Mouse (Mus musculus): Measurements from ENCODE around the gene Mpeg1. TPM values are rescaled to one million over a fixed set of nuclear protein-coding genes. Genes with fewer than 3 reads are reported as not detected.

The Mpeg1 gene
- polyA plus RNA-seq, 1 experiment: 0.02 TPM

DNA sequence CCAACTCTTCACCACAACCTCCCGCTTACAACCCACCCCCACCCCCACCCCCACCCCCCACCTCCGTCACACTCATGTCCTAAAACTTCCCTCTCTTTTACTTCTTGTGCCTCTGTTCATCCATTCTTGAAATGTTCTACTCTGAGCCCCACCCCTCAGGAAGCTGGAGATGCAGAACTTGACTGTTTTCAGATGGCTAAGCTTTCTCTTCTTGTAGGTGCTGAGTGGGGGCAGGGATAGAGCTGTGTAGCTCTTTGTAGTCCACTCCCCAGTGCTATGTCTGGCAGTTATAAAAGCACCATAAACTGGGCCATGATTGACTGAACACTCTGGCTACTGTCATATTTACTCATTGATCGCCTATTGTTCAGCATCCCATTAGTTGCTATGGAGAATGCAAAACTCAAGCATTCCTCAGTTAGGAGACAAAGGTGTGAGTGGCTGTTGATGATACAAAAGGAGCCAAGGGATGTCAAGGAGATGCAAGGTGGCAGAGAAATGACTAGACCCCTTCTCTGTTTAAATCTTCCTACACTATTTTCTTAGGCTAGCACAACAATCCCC, 34.5 kb downstream of the Mpeg1 start:
- Histone ChIP-seq H3K4me1 (ENCODE audit: control insufficient read depth) (no peaks in the 10 kb centered on the region), H3K9me3 (ENCODE audit: control insufficient read depth, low read length) (no peaks in the 10 kb centered on the region), H3K4me3 (replicated peaks) (no peak overlapping the region), H3K27me3 (ENCODE audit: control insufficient read depth) (peaks cover 6% of the 10 kb centered on the region), H3K36me3 (ENCODE audit: control insufficient read depth) (peaks cover 3% of the 10 kb centered on the region; the same call in 1 of the 2 replicates)
- no peak for TF ChIP-seq GATA1 (IDR thresholded peaks at IDR 0.05; ENCODE audit: low read length)
- no peak for TF ChIP-seq TAL1 (IDR thresholded peaks at IDR 0.05; ENCODE audit: low read length)

DNA sequence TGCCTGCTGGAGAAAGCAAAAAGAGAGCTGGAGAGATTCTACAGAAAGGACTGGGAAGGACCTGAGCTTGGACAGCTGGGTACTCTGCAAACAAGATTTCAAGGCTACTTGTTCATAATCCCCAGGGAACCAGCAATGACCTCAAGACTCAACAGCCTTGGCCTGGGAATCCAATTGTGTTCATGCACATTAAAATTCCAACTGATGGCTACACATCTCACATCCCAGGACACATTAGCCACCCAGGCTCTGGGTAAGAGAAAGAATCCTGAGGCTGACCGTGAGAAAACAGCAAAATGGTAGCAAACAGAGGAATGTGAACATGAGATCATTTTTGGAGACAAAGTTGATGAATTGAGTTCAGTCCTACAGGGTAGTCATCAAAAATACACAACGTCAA, 35.7 kb downstream of the Mpeg1 start:
- Histone ChIP-seq H3K36me3 (ENCODE audit: control insufficient read depth) (peaks cover 3% of the 10 kb centered on the region; the same call in 1 of the 2 replicates), H3K4me3 (replicated peaks) (no peak overlapping the region), H3K4me1 (ENCODE audit: control insufficient read depth) (no peaks in the 10 kb centered on the region; the same call in 1 of the 2 replicates), H3K27me3 (ENCODE audit: control insufficient read depth) (peaks cover 18% of the 10 kb centered on the region), H3K9me3 (ENCODE audit: control insufficient read depth, low read length) (no peaks in the 10 kb centered on the region)
- TF ChIP-seq GATA1 (IDR thresholded peaks at IDR 0.05; ENCODE audit: low read length): no peak
- TF ChIP-seq TAL1 (IDR thresholded peaks at IDR 0.05; ENCODE audit: low read length): no peak

DNA sequence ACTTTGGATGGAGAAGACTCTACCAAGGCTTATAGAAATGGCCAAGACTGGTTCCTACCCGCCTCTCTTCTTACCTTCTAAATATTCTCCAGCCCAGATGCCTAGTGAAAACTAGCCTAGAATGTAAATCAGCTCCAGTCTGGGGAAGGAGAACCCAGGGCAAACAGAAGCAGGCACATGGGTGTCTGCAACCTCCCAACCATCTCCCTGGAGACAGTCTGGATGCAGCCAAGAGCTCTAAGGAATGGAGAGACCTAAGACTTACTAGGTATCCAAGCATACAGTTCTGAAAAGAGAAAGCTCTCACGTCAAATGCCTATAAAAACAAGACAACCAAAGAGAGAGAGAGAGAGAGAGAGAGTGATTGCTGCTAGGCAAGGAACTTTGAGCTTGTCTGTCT, 37.3 kb downstream of the Mpeg1 start:
- Histone ChIP-seq H3K4me1 (ENCODE audit: control insufficient read depth) (peaks cover 5% of the 10 kb centered on the region), H3K36me3 (ENCODE audit: control insufficient read depth) (no peaks in the 10 kb centered on the region), H3K27me3 (ENCODE audit: control insufficient read depth) (peaks cover 29% of the 10 kb centered on the region), H3K9me3 (ENCODE audit: control insufficient read depth, low read length) (no peaks in the 10 kb centered on the region), H3K4me3 (replicated peaks) (no peak overlapping the region)
- TF ChIP-seq TAL1 (IDR thresholded peaks at IDR 0.05; ENCODE audit: low read length) (no peak), GATA1 (IDR thresholded peaks at IDR 0.05; ENCODE audit: low read length) (no peak)

DNA sequence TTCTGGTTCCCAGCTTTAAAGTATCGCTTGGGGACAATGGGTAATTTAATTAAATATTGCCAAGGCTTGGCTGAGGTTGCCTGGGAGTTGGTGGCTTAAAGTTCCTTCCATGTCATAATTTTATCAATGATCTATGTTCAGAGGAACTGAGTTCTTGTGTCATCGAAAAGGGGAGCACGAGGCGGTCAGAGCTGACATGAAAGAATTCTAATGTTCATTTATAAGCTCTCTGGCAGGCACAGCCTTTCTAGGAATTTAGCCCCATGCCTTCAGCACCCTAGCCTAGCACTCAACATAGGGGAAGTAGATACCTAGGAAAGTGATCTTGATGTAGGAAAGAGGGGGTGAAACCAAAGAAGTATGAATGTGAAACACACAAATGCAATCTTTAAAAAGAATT, 37.7 kb downstream of the Mpeg1 start:
- H3K36me3 ChIP-seq (ENCODE audit: control insufficient read depth): no peaks in the 10 kb centered on the region
- H3K27me3 ChIP-seq (ENCODE audit: control insufficient read depth): peaks cover 29% of the 10 kb centered on the region
- H3K4me3 ChIP-seq (replicated peaks): no peak overlapping the region
- TF ChIP-seq TAL1 (IDR thresholded peaks at IDR 0.05; ENCODE audit: low read length) (no peak), GATA1 (IDR thresholded peaks at IDR 0.05; ENCODE audit: low read length) (no peak)
- H3K9me3 ChIP-seq (ENCODE audit: control insufficient read depth, low read length): no peaks in the 10 kb centered on the region
- peaks cover 5% of the 10 kb centered on the region for H3K4me1 ChIP-seq (ENCODE audit: control insufficient read depth)

DNA sequence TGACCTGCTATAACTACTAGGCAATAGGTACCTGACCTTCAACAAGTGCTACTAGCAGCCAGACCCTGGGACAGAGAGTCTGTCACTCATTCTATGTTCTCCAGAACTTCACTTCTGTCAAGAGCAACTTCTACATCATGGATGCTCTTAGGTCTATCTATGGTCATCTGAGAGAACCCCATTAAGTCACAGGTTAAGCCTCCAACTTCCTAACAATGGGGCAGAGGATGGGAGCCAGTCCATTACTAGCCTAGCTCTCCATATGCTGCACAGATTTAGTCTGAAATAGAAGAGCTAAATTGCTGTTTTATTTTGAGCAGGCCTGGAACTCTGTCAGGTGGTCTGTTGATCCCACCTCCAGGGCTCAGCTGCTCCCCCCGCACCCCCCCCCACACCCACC, 38.4 kb downstream of the Mpeg1 start:
- Histone ChIP-seq H3K4me3 (replicated peaks) (no peak overlapping the region), H3K4me1 (ENCODE audit: control insufficient read depth) (peaks cover 5% of the 10 kb centered on the region), H3K9me3 (ENCODE audit: control insufficient read depth, low read length) (no peaks in the 10 kb centered on the region), H3K36me3 (ENCODE audit: control insufficient read depth) (no peaks in the 10 kb centered on the region), H3K27me3 (ENCODE audit: control insufficient read depth) (peaks cover 29% of the 10 kb centered on the region)
- no peak for TF ChIP-seq GATA1 (IDR thresholded peaks at IDR 0.05; ENCODE audit: low read length)
- TF ChIP-seq TAL1 (IDR thresholded peaks at IDR 0.05; ENCODE audit: low read length): no peak

DNA sequence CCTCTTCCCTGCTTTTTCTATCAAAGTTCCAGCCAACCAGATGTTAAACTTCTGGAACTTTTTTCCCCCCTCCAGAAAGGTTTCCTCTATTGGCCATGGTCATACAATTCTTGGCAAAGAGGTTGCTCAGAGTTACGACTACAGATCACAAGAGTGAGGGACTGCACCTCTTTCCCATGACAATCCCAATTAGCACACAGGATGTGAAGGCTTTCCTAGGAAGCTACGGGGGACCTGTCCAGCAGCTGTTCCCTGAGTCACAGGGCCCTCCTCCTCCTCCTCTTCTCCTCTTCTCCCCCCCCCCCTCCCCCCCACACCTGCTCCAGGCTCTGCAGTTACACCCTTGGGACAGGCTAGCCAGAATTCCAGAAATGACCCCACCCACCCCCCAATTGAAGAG, 38.9 kb downstream of the Mpeg1 start:
- Histone ChIP-seq H3K36me3 (ENCODE audit: control insufficient read depth) (no peaks in the 10 kb centered on the region), H3K27me3 (ENCODE audit: control insufficient read depth) (peaks cover 29% of the 10 kb centered on the region), H3K4me3 (replicated peaks) (no peak overlapping the region), H3K9me3 (ENCODE audit: control insufficient read depth, low read length) (no peaks in the 10 kb centered on the region), H3K4me1 (ENCODE audit: control insufficient read depth) (peaks cover 5% of the 10 kb centered on the region)
- TF ChIP-seq TAL1 (IDR thresholded peaks at IDR 0.05; ENCODE audit: low read length) (no peak), GATA1 (IDR thresholded peaks at IDR 0.05; ENCODE audit: low read length) (no peak)

DNA sequence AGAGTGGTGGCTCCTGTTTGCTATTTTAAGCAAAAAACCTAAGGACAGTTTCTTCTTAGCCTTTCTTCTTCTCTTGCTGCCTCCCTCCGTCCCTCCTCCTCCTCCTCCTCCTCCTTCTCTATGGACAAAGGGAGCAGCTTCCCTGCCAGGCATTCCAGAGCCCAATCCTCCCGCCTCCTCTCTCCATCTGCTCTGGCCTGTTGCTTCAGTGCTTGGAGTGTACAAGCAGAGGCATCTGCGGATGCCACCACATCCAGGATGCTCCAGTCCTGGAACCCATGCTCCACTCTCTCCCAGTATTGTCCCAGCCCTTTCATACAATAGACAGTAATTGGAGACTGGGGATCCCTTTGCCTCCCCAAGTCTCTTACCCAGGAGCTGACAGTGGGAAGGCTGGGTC, 39.5 kb downstream of the Mpeg1 start:
- H3K4me3 ChIP-seq (replicated peaks): no peak overlapping the region

DNA sequence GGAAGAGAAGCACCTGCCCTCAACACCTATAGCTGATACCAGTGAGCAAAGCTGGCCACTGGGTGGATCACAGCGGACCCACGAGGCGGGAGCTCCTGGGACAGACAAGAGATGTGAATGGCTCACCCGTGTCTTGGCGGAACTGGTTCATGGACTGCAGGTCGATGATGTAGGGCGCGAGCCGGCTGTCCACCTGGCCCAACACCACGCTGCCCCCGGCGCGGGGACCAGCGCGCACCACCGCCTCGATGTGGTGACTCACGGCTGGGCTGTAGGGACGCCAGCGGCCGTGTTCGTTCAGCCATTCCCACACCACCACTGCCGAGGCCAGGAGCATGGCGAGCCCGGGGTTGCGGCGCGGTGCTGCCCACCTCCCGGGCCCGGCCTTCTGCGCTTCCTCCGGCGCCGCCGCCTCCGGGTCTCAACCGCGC, 40.3 kb downstream of the Mpeg1 start:
- Histone ChIP-seq H3K9me3 (ENCODE audit: control insufficient read depth, low read length) (no peaks in the 10 kb centered on the region), H3K4me3 (replicated peaks) (peak overlapping the region; percentile 54), H3K4me1 (ENCODE audit: control insufficient read depth) (peaks cover 5% of the 10 kb centered on the region), H3K27me3 (ENCODE audit: control insufficient read depth) (peaks cover 29% of the 10 kb centered on the region), H3K36me3 (ENCODE audit: control insufficient read depth) (no peaks in the 10 kb centered on the region)
- TF ChIP-seq TAL1 (IDR thresholded peaks at IDR 0.05; ENCODE audit: low read length): no peak
- no peak for TF ChIP-seq GATA1 (IDR thresholded peaks at IDR 0.05; ENCODE audit: low read length)

More for the DNA sequence above, 39.5 kb downstream of the Mpeg1 start:
- Histone ChIP-seq H3K27me3 (ENCODE audit: control insufficient read depth) (peaks cover 29% of the 10 kb centered on the region), H3K9me3 (ENCODE audit: control insufficient read depth, low read length) (no peaks in the 10 kb centered on the region), H3K36me3 (ENCODE audit: control insufficient read depth) (no peaks in the 10 kb centered on the region), H3K4me1 (ENCODE audit: control insufficient read depth) (peaks cover 5% of the 10 kb centered on the region)
- TF ChIP-seq GATA1 (IDR thresholded peaks at IDR 0.05; ENCODE audit: low read length): no peak

DNA sequence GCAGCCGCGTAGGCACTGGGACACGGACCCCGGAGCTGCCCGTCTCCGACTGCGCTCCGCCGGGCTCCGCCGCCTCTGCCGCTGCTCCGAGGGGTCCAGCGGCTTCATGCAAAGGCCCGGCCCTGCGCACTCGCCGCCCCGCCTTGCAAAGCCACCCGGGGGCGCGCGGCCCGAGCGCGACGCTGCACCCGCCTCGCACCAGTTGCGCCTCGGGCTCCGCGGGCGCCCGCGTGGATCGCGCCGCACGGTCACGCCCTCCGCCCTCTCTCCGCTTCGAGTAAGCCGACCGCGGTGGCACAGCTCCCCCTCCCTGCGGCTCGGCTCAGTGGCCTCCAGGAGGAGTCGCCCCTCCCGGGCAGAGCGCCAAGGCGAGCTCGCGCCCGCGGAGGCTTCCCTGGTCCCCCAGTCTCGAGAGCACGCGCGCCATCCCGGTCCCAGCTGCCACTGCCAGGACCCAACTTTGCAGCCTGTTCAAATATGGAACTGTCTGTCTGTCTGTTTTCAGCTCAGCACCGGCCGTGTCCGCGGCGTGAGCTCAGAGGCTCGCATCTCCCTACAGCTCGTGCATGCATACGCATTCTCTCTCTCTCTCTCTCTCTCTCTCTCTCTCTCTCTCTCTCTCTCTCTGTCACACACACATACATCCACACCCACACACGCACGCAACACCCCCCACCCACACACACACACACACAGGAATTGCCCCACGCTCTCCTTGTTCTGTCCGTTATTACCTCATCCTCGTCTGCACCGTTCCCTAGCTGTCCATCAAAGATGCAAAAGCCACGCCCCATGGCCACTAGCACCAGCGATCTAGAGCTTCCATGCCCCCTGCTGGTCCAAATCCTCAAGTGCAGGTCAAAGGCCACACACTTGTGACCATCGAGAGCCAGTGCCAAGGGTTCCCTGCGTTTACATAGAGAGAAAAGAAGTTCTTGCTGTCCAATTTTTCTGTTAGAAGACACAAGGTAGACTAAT, 41.1 kb downstream of the Mpeg1 start, which contains the start of gene Dtx4:
Gene Dtx4 (minus strand): TSS at position 85 of the 978 bp plus-strand sequence.
- peaks cover 5% of the 10 kb centered on the region for H3K4me1 ChIP-seq (ENCODE audit: control insufficient read depth)
- TF ChIP-seq GATA1 (IDR thresholded peaks at IDR 0.05; ENCODE audit: low read length) (no peak), TAL1 (IDR thresholded peaks at IDR 0.05; ENCODE audit: low read length) (no peak)

More for the DNA sequence above, 41.1 kb downstream of the Mpeg1 start, which contains the start of gene Dtx4:
- Histone ChIP-seq H3K9me3 (ENCODE audit: control insufficient read depth, low read length) (no peaks in the 10 kb centered on the region), H3K36me3 (ENCODE audit: control insufficient read depth) (no peaks in the 10 kb centered on the region), H3K27me3 (ENCODE audit: control insufficient read depth) (peaks cover 29% of the 10 kb centered on the region), H3K4me3 (replicated peaks) (peak within 1 kb of the TSS; percentile 54)
